Mouse (Mus musculus) small intestine, adult 2 months (tissue): ENCODE measurements around the gene Zyg11a. TPM values are rescaled to one million over a fixed set of nuclear protein-coding genes. Genes with fewer than 3 reads are reported as not detected.
A peak's percentile ranks its signal among the peaks of the same experiment; 100 is the strongest.

Experiments
- H3K27ac ChIP-seq: fragments of 200-500 bp; 2 replicates; pipeline ENCODE4 v1.5.1; 2012; ENCODE audit warnings: low read depth, low read length, control low read depth, inconsistent platforms; ENCODE audit not compliant: insufficient read depth
- H3K27me3 ChIP-seq: fragments of 200-500 bp; 2 replicates; pipeline ENCODE4 v1.6.1; 2012; ENCODE audit warnings: mild to moderate bottlenecking, moderate library complexity, low read length, inconsistent platforms; ENCODE audit not compliant: control insufficient read depth, insufficient read depth
- H3K36me3 ChIP-seq: fragments of 200-500 bp; 2 replicates; pipeline ENCODE4 v1.6.1; 2012; ENCODE audit warnings: mild to moderate bottlenecking, low read length, control low read depth, inconsistent platforms; ENCODE audit not compliant: control insufficient read depth, insufficient read depth
- H3K4me1 ChIP-seq: fragments of 200-500 bp; 2 replicates; pipeline ENCODE4 v1.6.1; 2012; ENCODE audit warnings: low read length, inconsistent platforms, mixed read lengths; ENCODE audit not compliant: control insufficient read depth, insufficient read depth, insufficient read length
- H3K4me3 ChIP-seq: fragments of 200-500 bp; 2 replicates; pipeline ENCODE4 v1.5.1; 2012; ENCODE audit warnings: low read depth, mild to moderate bottlenecking, control low read depth, inconsistent platforms, low read length, moderate library complexity
- CTCF ChIP-seq: fragments of 200-500 bp; IDR thresholded peaks from 2 replicates; pipeline ENCODE4 v1.5.1; 2012; ENCODE audit warnings: low read depth, mild to moderate bottlenecking, control low read depth, inconsistent platforms, low read length, moderate library complexity, mixed read lengths; ENCODE audit not compliant: insufficient replicate concordance, insufficient read length; ENCODE audit errors: extremely low read depth
- POLR2A ChIP-seq: fragments of 200-500 bp; IDR thresholded peaks from 2 replicates; pipeline ENCODE4 v1.6.1; 2012; ENCODE audit warnings: low read depth, mild to moderate bottlenecking, control low read depth, inconsistent platforms, low read length, moderate library complexity
- WGBS: fragments of 180-500 bp; shearing (Covaris S2); methylation state at CpG from one replicate; pipeline ENCODE4 v1.1.7; 2018; 5-methylcytosine and 5-hydroxymethylcytosine counted together
- polyA plus RNA-seq: library from polyadenylated mRNA; depleted of rRNA; stranded (reverse); fragments of >200 nt; gene quantifications from 2 replicates; pipeline ENCODE4 v1.2.3, GENCODE M21; 2012; rRNA removed

Zyg11a gene
- 1.1 and 1.7 TPM in 2 replicates for polyA plus RNA-seq

GRCm38 (mm10) chr4:108217332-108218179 lies at the start of gene Zyg11a:
Zyg11a (minus strand) TSS chr4:108218048.
- Histone ChIP-seq H3K4me1 (peaks cover 8% of the 10 kb centered on the region), H3K27ac (no peak within 1 kb of the TSS), H3K27me3 (peaks cover 12% of the 10 kb centered on the region), H3K36me3 (no peaks in the 10 kb centered on the region), H3K4me3 (peak within 1 kb of the TSS; percentile 86)
- TF ChIP-seq POLR2A, result no peak
- TF ChIP-seq CTCF, result no peak
- WGBS, result 6% methylated on average over 104 of the region's 107 CpGs

DNA sequence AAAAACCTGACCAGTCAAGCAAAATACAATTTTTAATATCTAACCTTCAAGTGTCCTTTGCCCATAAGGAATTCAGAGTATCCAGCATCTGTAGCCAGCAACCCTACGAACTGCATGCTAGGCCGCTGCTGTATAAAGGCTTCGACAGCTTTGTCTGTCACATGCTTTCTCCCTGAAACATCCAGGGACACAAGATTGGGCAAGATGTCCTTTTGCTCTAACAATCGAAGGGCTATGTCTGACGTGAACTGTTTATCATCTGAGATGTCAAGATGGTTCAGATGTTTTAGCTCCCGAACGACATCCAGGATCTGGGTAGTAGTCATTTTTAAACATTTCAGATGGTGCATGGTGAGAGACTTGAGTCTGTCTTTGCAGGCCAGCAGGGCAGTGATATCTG lies 47.9 kb upstream of the Zyg11a start:
- Histone ChIP-seq H3K36me3 (peaks cover 37% of the 10 kb centered on the region), H3K4me1 (no peaks in the 10 kb centered on the region; the same call in 1 of the 2 replicates), H3K4me3 (no peak overlapping the region), H3K27me3 (no peaks in the 10 kb centered on the region), H3K27ac (no peak overlapping the region)
- TF ChIP-seq CTCF (no peak), POLR2A (no peak)
- WGBS, result 89% methylated on average over 7 of the region's 7 CpGs

DNA sequence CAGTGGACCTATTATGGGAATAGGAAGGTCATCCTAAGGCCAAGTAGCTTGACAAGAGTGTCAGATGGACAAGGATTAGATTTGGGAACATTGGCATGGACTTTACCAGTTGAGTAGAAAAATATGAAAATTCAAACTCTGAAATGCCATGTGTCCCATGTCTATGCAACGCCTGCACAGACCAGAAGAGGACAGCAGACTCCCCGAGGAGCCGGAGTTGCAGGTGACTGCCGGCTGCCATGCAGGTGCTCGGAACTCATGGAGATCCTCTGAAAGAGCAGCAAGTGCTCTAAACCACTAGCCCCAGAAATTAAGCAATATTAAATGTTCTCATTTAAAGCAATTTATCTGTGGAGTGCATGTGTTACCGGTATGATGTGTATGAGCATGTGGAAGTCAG lies 35.5 kb upstream of the Zyg11a start:
- Histone ChIP-seq H3K27ac (no peak overlapping the region), H3K4me1 (no peaks in the 10 kb centered on the region), H3K27me3 (no peaks in the 10 kb centered on the region), H3K4me3 (no peak overlapping the region), H3K36me3 (peaks cover 54% of the 10 kb centered on the region)
- TF ChIP-seq POLR2A (no peak), CTCF (peak; percentile 39; the same call in 1 of the 2 replicates)
- 89% methylated on average over 6 of the region's 6 CpGs for WGBS

DNA sequence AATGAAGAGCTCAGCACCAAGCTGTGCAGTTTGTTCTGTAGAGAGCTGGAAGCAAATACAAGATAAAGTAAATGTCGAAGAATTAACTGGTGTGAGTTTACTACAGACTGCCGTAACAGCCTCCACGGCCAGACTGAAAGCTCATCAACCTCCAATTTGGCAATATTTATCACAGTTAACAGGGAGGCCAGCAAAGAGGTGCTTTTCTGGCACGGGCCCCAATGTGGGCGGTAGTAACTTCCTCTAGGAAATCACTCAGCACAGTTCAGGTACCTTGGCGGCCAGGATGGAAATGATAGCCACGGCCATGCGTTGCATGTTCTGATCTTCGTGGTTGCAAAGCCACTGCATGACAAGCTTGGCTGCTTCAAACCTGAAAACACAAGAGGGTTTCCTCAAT lies 32.7 kb upstream of the Zyg11a start:
- Histone ChIP-seq H3K4me1 (no peaks in the 10 kb centered on the region), H3K27me3 (no peaks in the 10 kb centered on the region), H3K4me3 (no peak overlapping the region), H3K27ac (no peak overlapping the region), H3K36me3 (peaks cover 53% of the 10 kb centered on the region)
- TF ChIP-seq CTCF (no peak), POLR2A (no peak)
- WGBS, result 80% methylated on average over 9 of the region's 9 CpGs

DNA sequence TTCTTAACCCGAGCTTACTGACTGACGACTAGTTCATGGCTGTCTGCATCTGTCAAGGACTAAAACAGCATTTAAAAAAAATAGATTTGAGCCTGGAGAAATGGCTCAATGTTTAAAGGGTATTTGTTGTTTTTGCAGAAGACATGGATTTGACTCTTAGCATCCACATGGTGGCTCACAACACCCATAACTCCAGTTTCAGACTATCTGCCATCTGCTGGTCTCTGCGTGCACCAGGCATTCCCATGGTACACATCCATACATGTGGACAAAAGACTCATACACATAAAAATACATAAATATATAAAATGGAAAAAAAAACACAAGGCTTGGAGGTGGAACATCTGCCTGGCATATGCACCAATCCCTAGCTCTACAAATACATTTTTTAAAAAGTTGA lies 31.5 kb upstream of the Zyg11a start:
- Histone ChIP-seq H3K27ac (no peak overlapping the region), H3K4me3 (no peak overlapping the region), H3K4me1 (no peaks in the 10 kb centered on the region), H3K36me3 (peaks cover 51% of the 10 kb centered on the region), H3K27me3 (no peaks in the 10 kb centered on the region)
- TF ChIP-seq CTCF (no peak), POLR2A (no peak)
- WGBS, result 96% methylated on average over 3 of the region's 3 CpGs

- peak overlapping the region; percentile 89 for H3K27ac ChIP-seq
- no peak overlapping the region for H3K4me3 ChIP-seq
- WGBS, result 34% methylated on average over 3 of the region's 3 CpGs
- H3K27me3 ChIP-seq, result no peaks in the 10 kb centered on the region
- H3K4me1 ChIP-seq, result peaks cover 13% of the 10 kb centered on the region; the same call in 1 of the 2 replicates
- peaks cover 32% of the 10 kb centered on the region for H3K36me3 ChIP-seq
- TF ChIP-seq POLR2A (no peak), CTCF (no peak)
Observed at GRCm38 (mm10) chr4:108233654-108234053, 15.8 kb upstream of the Zyg11a start.

GRCm38 (mm10) chr4:108225341-108225872 lies 7.6 kb upstream of the Zyg11a start:
- H3K4me1 ChIP-seq, result peaks cover 6% of the 10 kb centered on the region; the same call in 1 of the 2 replicates
- no peak overlapping the region for H3K4me3 ChIP-seq
- TF ChIP-seq POLR2A, result no peak
- TF ChIP-seq CTCF, result no peak
- H3K36me3 ChIP-seq, result no peaks in the 10 kb centered on the region
- WGBS, result 51% methylated on average over 3 of the region's 3 CpGs
- H3K27me3 ChIP-seq, result no peaks in the 10 kb centered on the region; the same call in 1 of the 2 replicates
- H3K27ac ChIP-seq, result peak overlapping the region; percentile 83
